Mouse (Mus musculus) stomach, postnatal 0 days (tissue): ENCODE measurements around the gene Dnajc12.

Source experiments
- CTCF ChIP-seq: IDR thresholded peaks from 2 replicates; pipeline ENCODE4 v1.5.1; 2016; ENCODE audit warnings: antibody characterized with exemption, low read depth, mild to moderate bottlenecking, moderate library complexity
- EP300 ChIP-seq: optimal IDR thresholded peaks from 2 replicates; pipeline ENCODE3; 2016; ENCODE audit warnings: antibody characterized with exemption

DNA sequence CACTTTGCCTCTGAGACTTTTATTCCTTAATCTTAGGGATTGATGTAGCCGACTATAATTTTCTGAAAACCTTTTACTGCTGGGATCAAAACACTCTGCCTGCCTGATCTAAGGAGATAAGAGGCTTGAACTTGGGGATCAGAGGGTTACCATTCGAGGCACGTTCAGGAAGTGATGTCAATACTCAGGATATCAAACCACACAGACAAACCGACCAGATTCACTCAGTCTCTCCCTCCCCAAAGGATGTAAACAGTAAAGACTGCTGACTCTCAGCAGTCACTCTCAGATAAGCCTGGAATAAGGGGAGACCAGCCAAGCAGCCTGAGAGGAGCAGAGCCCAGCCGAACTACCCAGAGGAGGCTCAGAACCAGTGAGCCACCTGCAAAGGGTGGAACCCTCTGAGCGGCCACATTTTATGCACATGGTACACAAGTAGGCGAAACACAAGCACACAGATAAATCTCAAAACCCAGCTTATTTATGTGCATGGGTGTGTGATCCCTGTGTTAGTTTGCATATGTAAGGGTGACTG is 57.5 kb downstream of the Dnajc12 start:
- TF ChIP-seq EP300 (no peak), CTCF (no peak)
